Mouse (Mus musculus): ENCODE measurements around the gene Auh.

Gene Auh

DNA sequence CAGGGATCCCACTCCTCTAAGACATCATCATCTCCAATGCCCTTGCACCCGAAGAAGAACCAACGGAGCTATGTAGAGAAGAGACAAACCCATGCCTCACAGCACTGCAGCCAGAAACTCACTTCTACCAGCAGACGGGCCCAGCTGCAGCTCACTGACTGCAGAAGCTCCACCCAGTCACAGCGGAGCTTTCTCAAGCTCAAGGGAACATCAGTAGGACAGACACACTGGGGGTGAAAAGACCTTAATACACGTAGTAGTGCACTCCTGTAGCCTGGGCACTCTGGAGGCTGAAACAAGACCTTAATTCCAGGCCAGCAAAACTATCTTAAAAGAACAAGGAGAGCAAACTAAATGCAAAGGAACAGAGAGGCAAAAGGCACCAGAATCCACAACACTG is 5.0 kb downstream of the Auh start:
- DNase-seq (ENCODE audit: low spot score in 2 of 2), result no peak

DNA sequence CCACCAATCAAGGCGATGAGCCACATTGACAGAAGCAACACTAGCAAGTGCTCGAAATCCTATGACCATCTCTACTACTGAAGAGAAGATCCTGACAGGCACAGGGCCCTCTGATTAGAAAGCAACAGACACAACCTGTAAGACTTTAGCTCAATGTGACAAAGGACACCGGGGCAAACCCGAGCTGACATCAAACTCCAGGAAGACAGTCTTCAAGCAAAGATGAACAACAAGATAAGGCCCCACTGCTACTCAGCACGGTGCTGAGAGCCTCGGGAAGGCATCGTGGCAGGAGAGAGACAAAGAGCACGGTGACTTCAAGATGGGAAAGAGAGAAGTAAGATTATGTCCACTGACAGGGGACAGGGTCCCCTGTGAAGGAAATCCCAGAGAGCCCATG is 7.5 kb downstream of the Auh start:
- no peak for DNase-seq (ENCODE audit: low spot score in 2 of 2)

DNA sequence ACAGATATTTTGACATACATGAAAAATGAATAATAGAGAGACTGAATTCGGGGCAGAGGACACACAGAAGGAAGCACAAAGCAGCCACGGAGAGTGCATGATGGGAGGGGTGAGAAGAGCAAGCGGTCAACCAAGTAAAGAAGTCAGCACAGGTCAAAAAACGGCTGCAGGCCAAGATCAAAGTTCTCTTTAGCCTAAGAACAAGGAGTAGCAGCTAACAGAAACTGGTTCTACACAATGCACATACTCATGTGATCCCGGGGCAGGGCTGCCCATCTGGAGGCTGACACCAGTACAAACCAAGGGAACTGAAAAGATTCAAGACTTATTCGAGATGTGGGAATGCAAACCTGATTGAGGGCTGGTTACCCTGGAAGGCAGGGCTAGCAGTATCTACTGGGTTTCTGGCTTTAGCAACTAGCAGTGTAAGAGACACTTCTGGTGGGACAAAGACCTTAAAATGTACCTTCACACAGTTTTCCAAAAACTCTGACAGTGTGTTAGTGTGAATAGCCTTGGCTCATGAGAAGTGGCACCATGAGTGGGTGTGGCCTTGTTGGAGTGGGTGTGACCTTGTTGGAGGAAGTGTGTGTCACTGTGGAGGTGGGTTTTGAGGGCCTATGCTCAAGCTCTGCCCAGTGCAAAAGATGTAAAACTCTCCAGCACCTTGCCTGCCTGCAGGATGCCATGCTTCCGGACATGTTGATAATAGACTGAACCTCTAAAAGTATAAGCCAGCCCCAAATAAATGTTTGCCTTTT is 8.2 kb downstream of the Auh start:
- DNase-seq (ENCODE audit: low spot score in 2 of 2), result no peak

DNA sequence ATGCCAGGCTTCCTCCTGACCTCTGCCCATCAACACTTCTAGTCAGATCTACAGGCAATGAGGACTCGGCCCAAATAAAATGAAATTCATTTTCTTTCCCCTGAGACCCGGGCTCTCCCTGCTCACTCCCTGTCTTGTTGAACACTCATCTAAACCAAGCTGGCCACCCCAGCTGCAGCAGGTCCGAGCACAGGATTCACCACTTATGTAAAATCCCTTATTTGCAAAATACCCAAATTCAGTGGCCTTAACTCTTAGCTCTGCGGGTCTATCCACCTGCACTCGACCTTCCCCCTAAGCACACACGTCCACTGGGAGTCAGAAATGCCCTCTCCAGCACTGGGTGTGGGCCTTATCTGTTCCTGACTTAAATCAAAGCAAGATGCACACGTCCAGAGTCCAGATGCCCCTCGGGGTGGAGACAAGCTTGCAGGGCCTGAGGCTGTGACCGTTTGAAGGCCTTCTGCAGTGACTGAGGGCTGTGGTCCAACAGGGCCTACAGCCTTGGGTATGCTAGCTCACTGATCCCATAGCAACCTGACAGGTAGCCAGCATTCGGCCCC is 9.6 kb downstream of the Auh start:
- no peak for DNase-seq (ENCODE audit: low spot score in 2 of 2)

DNA sequence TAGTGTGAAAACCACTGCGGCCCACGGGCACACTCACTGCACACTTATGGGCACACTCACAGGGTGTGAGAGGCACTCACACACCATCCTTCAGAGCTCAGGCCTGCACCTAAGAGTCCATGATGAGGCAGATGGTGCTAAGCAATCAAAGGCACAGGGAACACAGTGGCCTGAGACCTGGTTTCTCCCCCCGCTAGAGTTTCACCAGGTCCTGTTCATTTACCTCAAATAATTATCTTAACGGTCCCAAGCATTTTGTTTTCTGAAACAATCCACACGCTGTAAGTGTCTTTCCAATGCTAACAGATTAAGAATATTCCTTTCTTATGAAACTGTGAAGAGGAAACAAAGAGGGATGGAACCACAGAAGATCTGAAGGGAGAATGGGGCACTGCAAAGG is 11.1 kb downstream of the Auh start:
- DNase-seq (ENCODE audit: low spot score in 2 of 2), result no peak

DNA sequence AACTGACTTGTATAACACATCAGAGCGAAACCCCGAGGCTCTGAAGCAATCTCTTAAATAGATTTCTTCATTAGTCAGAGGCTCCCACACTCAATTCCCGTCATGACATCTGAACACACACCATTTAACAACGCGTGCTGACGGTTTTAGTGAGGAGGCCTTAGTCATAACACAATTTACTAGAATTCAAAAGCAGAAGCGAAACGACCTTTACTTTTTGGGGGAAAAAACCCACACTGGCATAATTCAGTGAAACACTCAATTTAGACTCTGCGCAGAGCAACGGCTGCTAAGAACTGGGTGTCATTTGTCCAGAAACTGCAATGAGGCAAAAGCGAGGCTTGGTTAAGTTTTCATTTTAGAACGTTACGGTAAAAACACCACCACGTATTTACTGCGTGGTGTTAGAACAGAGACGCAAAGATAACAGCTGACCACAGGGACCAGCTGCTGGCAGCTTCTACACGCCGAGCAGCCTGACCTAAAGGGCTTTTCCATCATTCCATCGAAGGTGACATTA is 14.8 kb downstream of the Auh start:
- DNase-seq (ENCODE audit: low spot score in 2 of 2), result no peak

DNA sequence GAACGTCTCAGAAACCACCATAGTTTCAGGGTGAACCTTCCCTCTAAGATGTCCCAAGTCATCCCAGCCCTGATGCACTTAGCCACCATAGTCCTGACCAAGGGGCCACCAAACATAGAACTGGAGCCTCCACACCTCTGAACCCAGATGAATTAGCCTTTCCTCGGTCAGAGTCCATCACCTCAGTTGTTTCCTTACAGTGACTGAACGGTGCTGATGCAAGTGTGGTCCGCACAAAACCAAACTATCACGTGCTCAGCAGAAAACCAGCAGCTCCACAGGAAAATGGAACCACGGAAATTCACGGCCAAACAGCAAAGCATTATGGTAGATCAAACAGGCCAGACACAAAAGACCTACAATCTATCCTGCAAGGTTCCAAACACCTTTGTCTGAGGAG is 15.6 kb downstream of the Auh start:
- no peak for DNase-seq (ENCODE audit: low spot score in 2 of 2)

DNA sequence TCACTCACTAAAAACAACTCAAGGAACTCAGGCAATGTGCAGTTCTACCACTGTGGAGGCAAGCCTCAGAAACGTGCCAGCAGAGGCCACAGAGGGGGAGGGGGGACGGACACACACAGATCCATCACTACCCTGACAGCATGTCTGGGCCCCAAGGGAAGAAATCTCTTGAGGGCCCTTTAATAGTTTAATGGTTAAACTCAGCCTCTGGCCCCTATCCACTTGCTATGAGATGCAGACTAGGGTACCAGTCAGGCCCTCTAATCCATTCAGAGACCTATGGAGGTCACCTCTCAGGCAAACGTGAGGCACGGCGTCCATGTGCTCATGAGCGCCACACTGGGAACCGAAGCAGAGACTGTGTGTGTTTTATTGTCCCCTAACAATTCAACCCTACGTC is 17.0 kb downstream of the Auh start:
- DNase-seq (ENCODE audit: low spot score in 2 of 2), result no peak

DNA sequence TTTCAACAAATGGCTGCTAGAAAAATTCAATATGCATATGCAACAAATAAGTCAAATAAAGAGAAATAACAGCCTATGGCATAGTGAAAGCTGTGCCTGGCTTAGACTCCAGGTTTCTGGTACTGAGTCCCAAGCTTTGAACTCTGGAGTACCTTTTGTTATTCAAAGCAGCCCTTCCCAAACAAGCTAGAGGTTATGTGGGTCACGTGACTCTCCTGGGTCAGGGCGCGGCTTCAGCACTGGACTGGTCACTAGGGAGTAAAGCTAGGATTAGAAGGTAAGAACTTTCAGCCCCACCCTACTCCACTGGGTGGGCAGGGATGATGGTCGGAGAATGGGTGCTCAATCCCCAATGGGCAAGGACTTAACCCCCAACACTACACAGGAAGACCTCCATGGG is 18.2 kb downstream of the Auh start:
- DNase-seq (ENCODE audit: low spot score in 2 of 2), result no peak

DNA sequence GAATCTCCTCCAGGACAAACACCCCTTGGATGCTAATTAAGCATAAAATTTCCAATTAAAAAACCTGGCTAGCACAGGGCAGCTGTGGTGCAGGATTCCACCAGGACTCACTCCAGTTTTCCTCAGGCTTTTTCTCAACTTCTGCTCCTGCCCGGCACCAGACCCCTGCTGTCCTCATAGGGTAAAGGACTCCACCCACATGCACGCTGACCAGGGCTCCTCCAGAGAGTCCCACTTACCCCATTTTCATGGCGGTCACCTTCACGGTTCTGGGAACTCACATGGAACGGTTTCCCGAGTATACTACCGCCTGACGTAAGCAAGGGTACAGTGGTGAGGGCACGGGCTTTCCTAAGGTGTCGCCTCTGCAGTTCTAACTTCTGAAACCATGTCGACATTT is 23.2 kb downstream of the Auh start:
- no peak for DNase-seq (ENCODE audit: low spot score in 2 of 2)

DNA sequence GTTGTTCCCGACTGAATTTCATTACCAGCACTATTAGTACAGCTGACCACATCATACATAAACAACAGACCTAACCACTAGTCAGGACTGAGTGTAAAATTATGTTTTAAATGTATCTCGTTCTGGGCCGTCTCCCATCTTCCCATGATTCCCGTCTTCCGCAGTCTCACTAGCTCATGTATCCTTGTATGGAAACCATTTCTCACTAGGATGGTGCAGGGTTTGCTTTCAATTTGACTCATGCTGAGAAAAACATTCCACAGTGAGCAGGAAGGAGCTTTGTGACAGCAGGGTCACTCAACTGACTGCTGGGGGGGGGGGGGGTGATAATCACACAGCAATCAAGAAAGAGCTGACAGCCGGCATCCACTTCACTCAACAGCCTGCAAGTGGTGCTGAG is 25.3 kb downstream of the Auh start:
- no peak for DNase-seq (ENCODE audit: low spot score in 2 of 2)

DNA sequence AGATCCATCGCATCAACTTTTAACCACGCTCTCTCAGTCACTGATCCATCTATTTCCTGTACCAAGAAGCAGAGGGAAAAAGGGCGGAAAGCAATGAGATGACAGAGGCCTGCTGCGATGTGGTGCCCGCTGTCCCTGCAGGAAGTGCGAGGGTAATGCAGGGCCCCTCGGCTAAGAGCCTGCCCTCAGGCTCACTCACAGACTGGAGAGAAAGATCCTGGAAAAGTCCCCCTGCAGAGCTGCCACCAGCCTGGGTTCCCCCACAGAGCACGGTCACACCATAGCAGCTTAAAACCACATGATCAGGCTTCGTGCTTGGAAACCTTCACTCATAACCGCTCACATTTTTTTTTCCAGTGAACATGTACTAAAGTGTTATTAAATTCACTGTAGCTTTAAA is 25.7 kb downstream of the Auh start:
- no peak for DNase-seq (ENCODE audit: low spot score in 2 of 2)

DNA sequence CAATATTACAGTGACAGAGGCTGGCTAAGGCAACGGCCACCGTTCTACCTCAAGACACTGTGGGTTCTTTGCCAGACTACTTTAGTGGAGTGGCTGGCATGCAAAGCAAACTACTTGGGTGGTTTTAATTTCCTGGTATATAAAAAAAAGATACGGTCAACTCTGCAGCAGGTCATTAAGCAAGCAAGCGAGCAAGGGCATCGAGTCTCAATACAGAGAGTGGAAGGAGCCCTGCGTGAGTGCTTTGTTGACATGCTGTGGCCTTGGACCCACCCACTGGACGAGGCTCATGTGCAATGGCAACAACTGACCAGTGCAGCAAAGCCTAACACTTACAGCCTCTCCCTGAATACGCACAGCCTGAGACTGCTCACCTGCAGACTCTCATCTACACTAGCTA is 27.0 kb downstream of the Auh start:
- DNase-seq (ENCODE audit: low spot score in 2 of 2), result no peak

DNA sequence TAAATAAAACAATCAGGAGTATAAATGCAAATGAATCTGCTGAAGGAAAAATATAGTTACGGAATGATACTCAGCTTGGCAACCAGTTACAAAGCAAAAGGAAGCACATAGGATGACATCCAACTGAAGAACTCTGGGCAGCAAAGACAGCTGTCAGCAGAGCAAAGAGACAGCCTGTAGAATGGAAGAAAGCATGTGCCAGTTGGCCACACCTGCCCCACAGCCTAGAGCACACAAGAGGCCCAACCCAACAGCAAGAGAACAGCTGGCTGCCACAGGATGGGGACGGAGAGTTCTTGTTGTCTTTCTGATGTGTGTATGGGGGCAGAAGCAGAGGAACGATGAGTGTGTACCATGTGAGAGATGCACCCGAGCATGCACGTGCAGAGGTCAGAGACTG is 29.8 kb downstream of the Auh start:
- no peak for DNase-seq (ENCODE audit: low spot score in 2 of 2)

DNA sequence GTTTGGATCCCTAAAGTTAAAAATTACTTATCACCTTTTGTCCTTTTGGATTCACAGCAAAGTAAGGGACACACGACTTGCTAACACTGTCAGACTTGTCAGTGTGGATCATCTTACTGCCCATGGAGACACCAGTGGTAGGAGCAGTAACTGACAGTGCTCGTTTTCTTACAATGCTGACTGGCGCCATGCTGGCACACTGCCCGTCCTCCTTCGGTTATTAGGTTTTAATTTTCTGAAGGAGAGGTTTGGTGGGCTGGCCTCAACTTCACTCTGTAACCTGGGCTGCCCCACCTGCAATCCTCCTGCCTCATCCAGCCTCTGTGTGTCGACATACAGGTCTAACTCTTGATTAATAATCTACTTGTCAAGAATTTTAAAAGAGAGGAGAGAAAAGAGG is 31.7 kb downstream of the Auh start:
- DNase-seq (ENCODE audit: low spot score in 2 of 2), result no peak

DNA sequence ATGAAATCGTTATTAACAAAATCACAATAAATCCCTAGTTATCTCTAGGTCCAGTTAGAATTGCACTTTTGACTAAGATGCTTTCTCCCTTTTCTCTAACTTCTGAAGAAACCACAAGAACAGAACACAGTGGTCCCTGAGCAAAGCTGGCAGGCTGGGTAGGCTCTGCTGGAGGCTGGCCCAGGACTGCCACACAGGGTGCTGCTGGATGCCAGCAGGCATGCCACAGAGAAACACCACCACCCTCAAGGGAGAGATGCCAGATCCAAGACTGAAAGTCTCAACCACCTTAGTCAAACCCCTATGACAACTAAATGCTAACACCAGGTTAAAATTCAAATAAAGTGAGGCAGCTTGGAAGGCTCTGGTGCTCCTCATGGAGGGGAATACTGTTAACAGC is 36.7 kb downstream of the Auh start:
- DNase-seq (ENCODE audit: low spot score in 2 of 2), result no peak

DNA sequence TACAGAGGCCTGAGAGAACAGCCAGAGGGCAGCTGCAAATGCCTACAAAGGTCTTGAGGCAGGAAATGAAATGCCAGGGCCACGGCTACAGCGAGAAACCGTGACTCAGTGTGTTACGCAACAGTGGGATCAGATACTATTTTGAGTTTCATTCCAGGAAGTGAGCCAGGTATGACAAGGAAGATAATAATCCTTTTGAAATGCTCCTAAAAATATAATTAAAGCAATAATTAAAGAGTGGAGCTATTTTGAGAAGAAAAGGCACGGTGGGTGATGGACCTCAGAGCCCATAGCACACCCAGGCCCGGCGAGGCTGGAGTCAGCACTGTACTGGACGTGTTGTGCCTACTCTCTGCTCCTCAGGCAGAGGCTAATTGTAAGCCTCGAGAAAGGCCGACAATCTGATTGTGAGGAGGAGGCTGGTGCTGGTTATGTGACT is 37.4 kb downstream of the Auh start:
- DNase-seq (ENCODE audit: low spot score in 2 of 2), result no peak

DNA sequence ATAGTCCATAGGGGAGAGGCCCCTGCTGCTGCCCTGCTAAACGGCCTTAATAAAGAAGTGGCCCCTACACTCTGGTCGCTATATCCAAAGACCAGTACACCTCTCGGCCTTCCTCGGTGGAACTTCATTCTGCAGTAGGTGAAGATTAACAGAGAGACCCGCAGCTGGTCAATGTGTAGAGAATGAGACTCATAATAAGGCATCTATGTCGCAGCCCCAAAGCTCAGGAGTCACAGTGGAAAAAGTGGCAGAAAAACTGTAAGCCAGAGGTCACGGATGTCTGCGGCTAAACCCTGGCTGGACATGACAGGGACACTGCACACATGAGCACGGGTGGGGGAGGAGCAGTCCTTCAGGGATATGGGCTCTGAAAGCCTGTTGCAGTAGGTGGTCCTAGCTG is 39.2 kb downstream of the Auh start:
- no peak for DNase-seq (ENCODE audit: low spot score in 2 of 2)

DNA sequence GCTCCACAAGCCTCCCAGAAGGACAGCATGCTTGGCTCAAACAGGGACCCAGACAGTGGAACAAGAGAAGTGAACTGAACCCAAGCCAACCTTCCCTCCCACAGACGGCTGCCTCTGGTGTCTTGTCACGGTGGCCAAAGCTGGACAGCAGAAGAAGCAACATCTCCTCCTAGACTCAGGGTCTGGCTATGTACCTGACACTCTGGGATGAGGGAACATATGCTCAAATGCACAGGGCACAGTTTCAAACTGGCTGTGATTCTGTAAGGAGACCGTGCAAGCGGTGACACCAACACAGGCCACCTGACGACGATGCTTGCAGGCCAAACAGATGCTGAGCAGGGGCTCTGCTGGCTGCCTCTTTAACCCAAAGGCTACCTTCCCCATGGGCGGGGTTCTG is 42.7 kb downstream of the Auh start:
- DNase-seq (ENCODE audit: low spot score in 2 of 2), result no peak

DNA sequence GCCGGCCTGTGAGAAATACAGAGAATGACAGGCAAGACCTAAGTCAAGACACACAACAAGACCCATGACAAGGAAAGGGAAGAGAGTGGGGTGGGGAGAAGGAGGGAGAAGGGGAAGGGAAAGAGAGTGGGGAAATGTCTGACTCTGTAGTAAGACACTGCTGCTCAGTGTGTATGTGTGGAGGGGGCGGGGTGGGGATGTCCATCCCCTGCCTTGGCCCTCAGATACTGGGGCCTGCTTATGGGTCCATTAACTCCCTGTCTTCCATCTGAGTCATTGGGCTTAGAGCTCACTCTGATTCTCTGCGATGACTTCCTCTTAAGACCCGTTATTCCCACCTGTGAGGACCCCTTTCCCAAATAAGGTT is 45.5 kb downstream of the Auh start:
- DNase-seq (ENCODE audit: low spot score in 2 of 2), result no peak

DNA sequence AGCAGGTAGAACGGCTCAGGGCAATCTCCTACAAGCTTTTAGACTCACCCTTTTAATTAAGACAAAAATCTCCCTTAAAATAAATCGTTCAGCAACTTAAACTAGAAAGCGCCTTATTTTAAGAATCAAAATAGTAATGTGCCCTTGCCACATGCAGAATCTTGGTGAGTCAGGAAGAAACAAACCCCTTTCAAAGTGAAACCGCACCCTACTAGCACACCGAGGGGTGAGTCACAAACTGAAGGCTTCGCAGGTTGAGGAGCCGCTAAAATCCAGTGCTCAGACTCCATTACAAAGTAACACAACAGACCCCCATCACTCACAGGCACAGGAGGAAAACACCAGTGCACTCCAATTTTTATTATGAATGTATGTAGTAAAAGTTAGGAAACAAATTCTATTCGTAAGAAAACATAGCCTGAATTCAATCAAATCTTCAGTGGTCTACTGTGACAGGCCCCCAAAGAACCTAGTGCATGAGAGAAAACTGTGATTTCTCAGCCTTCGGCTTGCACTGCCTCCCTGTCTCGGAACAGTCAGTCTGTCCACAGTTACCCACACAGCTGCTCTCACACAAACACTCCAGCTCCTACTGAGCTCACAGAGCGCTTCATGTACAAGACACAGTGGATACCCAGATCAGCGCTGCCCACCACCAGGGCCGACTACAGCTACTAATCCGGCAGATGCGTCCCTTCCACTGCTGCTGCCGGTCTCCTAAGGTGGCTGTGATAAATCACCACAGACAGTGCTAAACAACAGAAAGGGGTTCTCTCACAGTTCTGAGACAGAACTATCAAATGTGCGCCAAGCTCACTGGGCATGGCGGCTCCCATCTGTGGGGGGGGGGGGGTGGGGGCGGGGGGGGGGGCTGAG is 46.2 kb downstream of the Auh start:
- DNase-seq (ENCODE audit: low spot score in 2 of 2), result no peak

DNA sequence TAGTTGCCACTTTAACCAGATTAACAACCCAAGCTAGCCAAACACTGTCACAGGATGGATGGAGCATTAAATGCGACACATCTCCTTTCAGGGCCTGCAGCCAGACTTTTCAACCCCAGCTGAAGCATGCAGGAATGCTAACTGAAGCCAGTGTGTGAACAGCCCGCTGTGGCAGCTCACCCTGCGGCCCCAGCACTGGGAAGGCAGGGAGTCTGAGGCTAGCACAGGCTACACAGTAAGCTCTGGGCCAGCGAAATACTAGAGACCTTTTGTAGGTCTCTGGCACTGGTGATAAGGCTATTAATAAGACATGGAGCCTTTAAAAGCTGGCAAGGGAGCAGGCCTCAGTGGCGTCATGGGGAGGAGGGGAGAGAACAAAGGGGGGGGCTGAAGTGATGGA is 49.1 kb downstream of the Auh start:
- no peak for DNase-seq (ENCODE audit: low spot score in 2 of 2)

DNA sequence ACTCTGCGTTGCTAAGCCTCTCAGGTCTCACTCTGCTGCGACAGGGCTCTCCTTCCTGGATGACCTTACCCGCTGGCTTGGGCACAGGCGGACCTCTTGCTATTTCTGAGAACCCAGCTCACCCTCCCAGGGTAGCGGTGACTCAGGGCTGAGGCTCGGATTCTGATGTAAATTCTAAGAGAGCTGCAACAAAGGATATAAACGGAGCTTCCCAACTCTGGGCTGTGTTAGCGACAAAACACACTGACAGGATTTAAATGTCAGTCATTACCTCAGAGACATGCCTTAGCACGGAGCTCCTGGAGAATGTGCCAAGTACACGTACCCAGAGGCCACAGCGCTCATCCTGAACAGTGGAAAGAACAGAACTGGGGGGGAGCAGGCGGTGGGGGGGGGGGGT is 49.6 kb downstream of the Auh start:
- DNase-seq (ENCODE audit: low spot score in 2 of 2), result no peak

Measured in spleen, postnatal 14 days (tissue).